Mouse (Mus musculus) hindbrain, embryonic 11.5 days (tissue): ENCODE measurements at regions not wholly inside any gene's neighbourhood (a gene's known extent, or its start where the extent isn't known, plus 50 kb on each side); places are given as distances from the start of the nearest gene placed in this dataset.

Experiments used
- ATAC-seq: fragments of 200-750 bp; cut with Nextera tagmentation; 2 replicates; pipeline ENCODE4 v1.8.0; 2017; ENCODE audit warnings: mild to moderate bottlenecking, moderate TSS enrichment, moderate library complexity; ENCODE audit not compliant: low FRiP score
- DNase-seq: peaks from one replicate; pipeline ENCODE4 v3.0.0-alpha.2; 2015; ENCODE audit warnings: low spot score
- H3K27ac ChIP-seq: fragments of 300-500 bp; sonication (generic); 2 replicates; pipeline ENCODE4 v1.5.1; 2014; ENCODE audit warnings: mild to moderate bottlenecking, low read depth, low read length
- H3K27me3 ChIP-seq: fragments of 300-500 bp; sonication (generic); 2 replicates; pipeline ENCODE4 v1.6.1; 2014; ENCODE audit warnings: mild to moderate bottlenecking, low read length, moderate library complexity, mixed read lengths; ENCODE audit not compliant: control insufficient read depth, insufficient read depth
- H3K36me3 ChIP-seq: fragments of 300-500 bp; sonication (generic); 2 replicates; pipeline ENCODE4 v1.6.1; 2014; ENCODE audit warnings: mild to moderate bottlenecking, low read length, moderate library complexity, mixed read lengths; ENCODE audit not compliant: control insufficient read depth, insufficient read depth
- H3K4me1 ChIP-seq: fragments of 300-500 bp; sonication (generic); replicated peaks from 2 replicates; pipeline ENCODE4 v1.6.1; 2014; ENCODE audit warnings: low read length, mixed read lengths; ENCODE audit not compliant: control insufficient read depth, insufficient read depth
- H3K4me2 ChIP-seq: fragments of 300-500 bp; sonication (generic); replicated peaks from 2 replicates; pipeline ENCODE4 v1.6.1; 2014; ENCODE audit warnings: mild to moderate bottlenecking, low read depth, low read length
- H3K4me3 ChIP-seq: fragments of 300-500 bp; sonication (generic); 2 replicates; pipeline ENCODE4 v1.5.1; 2014; ENCODE audit warnings: low read depth, low read length
- H3K9ac ChIP-seq: fragments of 300-500 bp; sonication (generic); 2 replicates; pipeline ENCODE4 v1.6.1; 2014; ENCODE audit warnings: low read depth, low read length
- H3K9me3 ChIP-seq: fragments of 300-500 bp; sonication (generic); 2 replicates; pipeline ENCODE4 v1.6.1; 2016; ENCODE audit warnings: low read length; ENCODE audit not compliant: control insufficient read depth
- WGBS: fragments of 180-500 bp; shearing (Covaris S2); extraction: QIAGEN DNeasy Blood & Tissue Kit; methylation state at CpG from one replicate; pipeline ENCODE4 v1.1.7; 2014; 5-methylcytosine and 5-hydroxymethylcytosine counted together

GRCm38 (mm10) chr1:73274480-73274879 is 258.8 kb upstream of the Tnp1 start:
- 45% methylated on average over 2 of the region's 2 CpGs for WGBS
- Histone ChIP-seq H3K4me1 (0 out of 2 replicates have a peak, but pooled peaks cover 2% of the 10 kb centered on the region), H3K9me3 (no peaks in the 10 kb centered on the region), H3K36me3 (no peaks in the 10 kb centered on the region), H3K27me3 (no peaks in the 10 kb centered on the region), H3K27ac (no peak overlapping the region), H3K9ac (no peak overlapping the region), H3K4me3 (no peak overlapping the region), H3K4me2 (no peak overlapping the region)
- ATAC-seq (no peak), DNase-seq (no peak)

GRCm38 (mm10) chr1:73270787-73271391 is 255.2 kb upstream of the Tnp1 start:
- H3K9ac ChIP-seq = no peak overlapping the region
- peak; percentile 71 for DNase-seq
- H3K4me3 ChIP-seq = no peak overlapping the region
- H3K9me3 ChIP-seq = no peaks in the 10 kb centered on the region
- peak overlapping the region; percentile 51; the same call in 1 of the 2 replicates for H3K27ac ChIP-seq
- H3K36me3 ChIP-seq = no peaks in the 10 kb centered on the region
- H3K4me2 ChIP-seq = no peak overlapping the region
- H3K4me1 ChIP-seq = 0 out of 2 replicates have a peak, but pooled peaks cover 2% of the 10 kb centered on the region
- no peaks in the 10 kb centered on the region for H3K27me3 ChIP-seq
- ATAC-seq = peak; percentile 92
- WGBS = 23% methylated on average over 6 of the region's 6 CpGs

- Histone ChIP-seq H3K4me1 (0 out of 2 replicates have a peak, but pooled peaks cover 2% of the 10 kb centered on the region), H3K4me3 (no peak overlapping the region), H3K27me3 (no peaks in the 10 kb centered on the region), H3K27ac (no peak overlapping the region), H3K4me2 (no peak overlapping the region), H3K9me3 (no peaks in the 10 kb centered on the region), H3K9ac (no peak overlapping the region), H3K36me3 (no peaks in the 10 kb centered on the region)
- WGBS = 75% methylated on average over 7 of the region's 7 CpGs
- no peak for DNase-seq
- ATAC-seq = no peak
These were observed 253.5 kb upstream of the Tnp1 start for GRCm38 (mm10) chr1:73269051-73269755.

- 53% methylated on average over 4 of the region's 4 CpGs for WGBS
- Histone ChIP-seq H3K27ac (no peak overlapping the region), H3K36me3 (no peaks in the 10 kb centered on the region), H3K4me1 (no peaks in the 10 kb centered on the region), H3K9ac (no peak overlapping the region), H3K4me3 (no peak overlapping the region), H3K9me3 (no peaks in the 10 kb centered on the region), H3K27me3 (no peaks in the 10 kb centered on the region), H3K4me2 (no peak overlapping the region)
- ATAC-seq = no peak
- DNase-seq = no peak
These were observed 249.3 kb upstream of the Tnp1 start for GRCm38 (mm10) chr1:73265009-73265408.

- H3K9ac ChIP-seq = no peak overlapping the region
- no peak overlapping the region for H3K4me3 ChIP-seq
- DNase-seq (no peak), ATAC-seq (no peak)
- H3K27me3 ChIP-seq = no peaks in the 10 kb centered on the region
- H3K27ac ChIP-seq = no peak overlapping the region
- no peak overlapping the region for H3K4me2 ChIP-seq
- H3K36me3 ChIP-seq = no peaks in the 10 kb centered on the region
- 76% methylated on average over 7 of the region's 7 CpGs for WGBS
- H3K9me3 ChIP-seq = no peaks in the 10 kb centered on the region
- H3K4me1 ChIP-seq = no peaks in the 10 kb centered on the region
These were observed 248.5 kb upstream of the Tnp1 start for GRCm38 (mm10) chr1:73264245-73264644.

GRCm38 (mm10) chr1:73259525-73260098 is 243.9 kb upstream of the Tnp1 start:
- Histone ChIP-seq H3K4me2 (no peak overlapping the region), H3K4me3 (no peak overlapping the region), H3K9ac (no peak overlapping the region), H3K4me1 (no peaks in the 10 kb centered on the region), H3K27ac (no peak overlapping the region), H3K9me3 (no peaks in the 10 kb centered on the region), H3K36me3 (no peaks in the 10 kb centered on the region), H3K27me3 (no peaks in the 10 kb centered on the region)
- ATAC-seq (no peak), DNase-seq (no peak)
- 63% methylated on average over 5 of the region's 5 CpGs for WGBS

- Histone ChIP-seq H3K9me3 (no peaks in the 10 kb centered on the region), H3K4me2 (no peak overlapping the region), H3K4me3 (no peak overlapping the region), H3K9ac (no peak overlapping the region), H3K36me3 (no peaks in the 10 kb centered on the region), H3K27me3 (no peaks in the 10 kb centered on the region), H3K27ac (no peak overlapping the region), H3K4me1 (no peaks in the 10 kb centered on the region)
- no peak for ATAC-seq
- DNase-seq = no peak
- WGBS = 76% methylated on average over 2 of the region's 2 CpGs
These were observed 241.6 kb upstream of the Tnp1 start for GRCm38 (mm10) chr1:73257263-73257662.

GRCm38 (mm10) chr1:73251911-73252356 is 236.2 kb upstream of the Tnp1 start:
- Histone ChIP-seq H3K9ac (no peak overlapping the region), H3K4me2 (no peak overlapping the region), H3K9me3 (no peaks in the 10 kb centered on the region), H3K27me3 (no peaks in the 10 kb centered on the region), H3K4me3 (no peak overlapping the region), H3K27ac (no peak overlapping the region), H3K36me3 (no peaks in the 10 kb centered on the region), H3K4me1 (no peaks in the 10 kb centered on the region)
- ATAC-seq (no peak), DNase-seq (peak; percentile 26)
- WGBS = 49% methylated on average over 12 of the region's 12 CpGs

GRCm38 (mm10) chr1:73244016-73244415 is 228.3 kb upstream of the Tnp1 start:
- no peak overlapping the region for H3K27ac ChIP-seq
- H3K4me3 ChIP-seq = no peak overlapping the region
- H3K27me3 ChIP-seq = no peaks in the 10 kb centered on the region
- H3K9ac ChIP-seq = no peak overlapping the region
- 92% methylated on average over 2 of the region's 2 CpGs for WGBS
- no peak for ATAC-seq
- no peak overlapping the region for H3K4me2 ChIP-seq
- no peak for DNase-seq
- no peaks in the 10 kb centered on the region for H3K9me3 ChIP-seq
- H3K36me3 ChIP-seq = no peaks in the 10 kb centered on the region
- no peaks in the 10 kb centered on the region; the same call in 1 of the 2 replicates for H3K4me1 ChIP-seq
